Mouse (Mus musculus): ENCODE results near the gene Myo5a. TPM values are rescaled to one million over a fixed set of nuclear protein-coding genes. Genes with fewer than 3 reads are reported as not detected.

The Myo5a gene
- polyA plus RNA-seq, 1 experiment = 9.0 TPM

GRCm38 (mm10) chr9:75201506-75201905 lies 130.7 kb downstream of the Myo5a start:
- no peak for DNase-seq (ENCODE audit: low read depth)

GRCm38 (mm10) chr9:75202036-75202435 lies 131.2 kb downstream of the Myo5a start:
- DNase-seq (ENCODE audit: low read depth) = no peak

- DNase-seq (ENCODE audit: low read depth) = no peak
Observed at GRCm38 (mm10) chr9:75209246-75209645, 138.4 kb downstream of the Myo5a start.

- DNase-seq (ENCODE audit: low read depth) = no peak
Observed at GRCm38 (mm10) chr9:75210269-75210668, 139.5 kb downstream of the Myo5a start.

GRCm38 (mm10) chr9:75214743-75215413 lies 144.1 kb downstream of the Myo5a start:
- no peak for DNase-seq (ENCODE audit: low read depth)

- no peak for DNase-seq (ENCODE audit: low read depth)
Observed at GRCm38 (mm10) chr9:75219942-75220341, 149.1 kb downstream of the Myo5a start.

GRCm38 (mm10) chr9:75221420-75222287 lies 150.8 kb downstream of the Myo5a start:
- DNase-seq (ENCODE audit: low read depth) = no peak

- DNase-seq (ENCODE audit: low read depth) = no peak
Observed at GRCm38 (mm10) chr9:75231841-75232746, 161.3 kb downstream of the Myo5a start, which contains the start of gene Myo5c. TSS of gene Myo5c (plus strand) at chr9:75232020.

- DNase-seq (ENCODE audit: low read depth) = no peak
Observed at GRCm38 (mm10) chr9:75232860-75233259, 162.0 kb downstream of the Myo5a start.

- no peak for DNase-seq (ENCODE audit: low read depth)
Observed at GRCm38 (mm10) chr9:75234271-75234741, 163.5 kb downstream of the Myo5a start.

- no peak for DNase-seq (ENCODE audit: low read depth)
Observed at GRCm38 (mm10) chr9:75234983-75235627, 164.3 kb downstream of the Myo5a start.

- DNase-seq (ENCODE audit: low read depth) = no peak
Observed at GRCm38 (mm10) chr9:75235696-75236095, 164.9 kb downstream of the Myo5a start.

GRCm38 (mm10) chr9:75236416-75237308 lies 165.8 kb downstream of the Myo5a start:
- DNase-seq (ENCODE audit: low read depth) = no peak

- no peak for DNase-seq (ENCODE audit: low read depth)
Observed at GRCm38 (mm10) chr9:75238179-75238578, 167.4 kb downstream of the Myo5a start.

- DNase-seq (ENCODE audit: low read depth) = no peak
Observed at GRCm38 (mm10) chr9:75243052-75243451, 172.2 kb downstream of the Myo5a start.

GRCm38 (mm10) chr9:75243730-75244406 lies 173.1 kb downstream of the Myo5a start:
- no peak for DNase-seq (ENCODE audit: low read depth)

- no peak for DNase-seq (ENCODE audit: low read depth)
Observed at GRCm38 (mm10) chr9:75244527-75244926, 173.7 kb downstream of the Myo5a start.

- no peak for DNase-seq (ENCODE audit: low read depth)
Observed at GRCm38 (mm10) chr9:75246080-75246930, 175.5 kb downstream of the Myo5a start.

- no peak for DNase-seq (ENCODE audit: low read depth)
Observed at GRCm38 (mm10) chr9:75247870-75248269, 177.1 kb downstream of the Myo5a start.
